Mouse (Mus musculus) MEL (cell line): ENCODE results near the gene Scamp4. TPM values are rescaled to one million over a fixed set of nuclear protein-coding genes. Genes with fewer than 3 reads are reported as not detected.
"Not testable (repeated sequence)": the region's sequence is repeated elsewhere in the genome, so short reads cannot be mapped to it uniquely, and the experiment has no call there.

Experiments
- DNase-seq: peaks from one replicate; pipeline ENCODE4 v3.0.0; 2011; ENCODE audit warnings: low read depth, low spot score
- H3K27ac ChIP-seq: 2 replicates; pipeline ENCODE4 v1.5.1; 2012; ENCODE audit warnings: low read depth, mild to moderate bottlenecking, control low read depth, low read length, moderate library complexity; ENCODE audit not compliant: control insufficient read depth
- H3K27me3 ChIP-seq, 2 experiments: fragments of 150-350 bp in 1 of 2; sonication (generic) in 1 of 2; 2 replicates each; pipeline ENCODE4 v1.6.1; 2012; ENCODE audit warnings: low read length in 2 of 2, mild to moderate bottlenecking in 2 of 2, improper control_type of control experiment in 1 of 2, moderate library complexity in 1 of 2; ENCODE audit not compliant: insufficient read depth in 2 of 2, control insufficient read depth in 1 of 2
- H3K36me3 ChIP-seq, 2 experiments: 2 replicates each; pipeline ENCODE4 v1.6.1; 2012 to 2014; ENCODE audit warnings: low read length in 2 of 2, improper control_type of control experiment in 1 of 2, inconsistent platforms in 1 of 2, mild to moderate bottlenecking in 1 of 2; ENCODE audit not compliant: insufficient read depth in 2 of 2, control insufficient read depth in 1 of 2
- H3K4me1 ChIP-seq, 2 experiments: fragments of 150-350 bp in 1 of 2; sonication (generic) in 1 of 2; 2 replicates each; pipeline ENCODE4 v1.6.1; 2012; ENCODE audit warnings: low read length in 2 of 2, improper control_type of control experiment in 1 of 2, mild to moderate bottlenecking in 1 of 2; ENCODE audit not compliant: insufficient read depth in 2 of 2, control insufficient read depth in 1 of 2
- H3K4me3 ChIP-seq, 2 experiments: fragments of 150-350 bp in 1 of 2; sonication (generic) in 1 of 2; 2 replicates each; pipeline ENCODE4 v1.5.1; 2012; ENCODE audit warnings: low read depth in 2 of 2, low read length in 2 of 2, mild to moderate bottlenecking in 2 of 2, moderate library complexity in 2 of 2, control low read depth in 1 of 2, improper control_type of control experiment in 1 of 2; ENCODE audit not compliant: control insufficient read depth in 1 of 2, insufficient read depth in 1 of 2
- H3K79me2 ChIP-seq: 2 replicates; pipeline ENCODE4 v1.6.1; 2012; ENCODE audit warnings: mild to moderate bottlenecking, low read length, moderate library complexity; ENCODE audit not compliant: control insufficient read depth, poor library complexity, insufficient read depth
- H3K9ac ChIP-seq: 2 replicates; pipeline ENCODE4 v1.6.1; 2012; ENCODE audit warnings: low read depth, mild to moderate bottlenecking, control low read depth, low read length, moderate library complexity; ENCODE audit not compliant: control insufficient read depth, poor library complexity, severe bottlenecking
- H3K9me3 ChIP-seq: fragments of 150-350 bp; sonication (generic); replicated peaks from 2 replicates; pipeline ENCODE4 v1.6.1; 2012; ENCODE audit warnings: mild to moderate bottlenecking, low read length, improper control_type of control experiment, moderate library complexity; ENCODE audit not compliant: insufficient read depth
- CHD1 ChIP-seq: IDR thresholded peaks from 2 replicates; pipeline ENCODE4 v1.6.1; 2012; ENCODE audit warnings: low read depth, mild to moderate bottlenecking, inconsistent platforms, low read length, improper control_type of control experiment
- ETS1 ChIP-seq: IDR thresholded peaks from 2 replicates; pipeline ENCODE4 v1.6.1; 2012; ENCODE audit warnings: low read depth, mild to moderate bottlenecking, inconsistent platforms, low read length, improper control_type of control experiment, moderate library complexity
- MAFK ChIP-seq: IDR thresholded peaks from 2 replicates; pipeline ENCODE4 v1.6.1; 2011; ENCODE audit warnings: low read depth, mild to moderate bottlenecking, low read length, improper control_type of control experiment, borderline replicate concordance
- MAX ChIP-seq: IDR thresholded peaks from 2 replicates; pipeline ENCODE4 v1.6.1; 2011; ENCODE audit warnings: low read length, improper control_type of control experiment
- MEF2A ChIP-seq: IDR thresholded peaks from 2 replicates; pipeline ENCODE4 v1.6.1; 2014; ENCODE audit warnings: low read depth, mild to moderate bottlenecking, inconsistent platforms, low read length, improper control_type of control experiment; ENCODE audit not compliant: poor library complexity, insufficient replicate concordance, severe bottlenecking; ENCODE audit errors: extremely low read depth
- MYC ChIP-seq: IDR thresholded peaks from 2 replicates; pipeline ENCODE4 v1.6.1; 2011; ENCODE audit warnings: low read depth, mild to moderate bottlenecking, low read length, improper control_type of control experiment, moderate library complexity
- NELFE ChIP-seq: IDR thresholded peaks from 2 replicates; pipeline ENCODE4 v1.6.1; 2011; ENCODE audit warnings: low read depth, low read length, improper control_type of control experiment
- NRF1 ChIP-seq: IDR thresholded peaks from 2 replicates; pipeline ENCODE4 v1.6.1; 2014; ENCODE audit warnings: low read depth, mild to moderate bottlenecking, inconsistent platforms, low read length, improper control_type of control experiment, moderate library complexity; ENCODE audit not compliant: poor library complexity, insufficient read depth, severe bottlenecking
- RAD21 ChIP-seq: IDR thresholded peaks from 2 replicates; pipeline ENCODE4 v1.6.1; 2011; ENCODE audit warnings: mild to moderate bottlenecking, low read depth, low read length, improper control_type of control experiment
- TCF12 ChIP-seq: IDR thresholded peaks from 2 replicates; pipeline ENCODE4 v1.6.1; 2014; ENCODE audit warnings: low read depth, mild to moderate bottlenecking, inconsistent platforms, low read length, improper control_type of control experiment, moderate library complexity
- ZMIZ1 ChIP-seq: IDR thresholded peaks from 2 replicates; pipeline ENCODE4 v1.6.1; 2012; ENCODE audit warnings: low read depth, mild to moderate bottlenecking, inconsistent platforms, low read length, improper control_type of control experiment, moderate library complexity
- polyA plus RNA-seq, 2 experiments: library from polyadenylated mRNA; stranded (reverse) in 1 of 2; unstranded in 1 of 2; fragments of >175 nt in 1 of 2; fragments of >200 nt in 1 of 2; gene quantifications; 2 replicates each; pipeline versions ENCODE4 v1.2.1 to v1.2.4; 2012; ENCODE audit warnings: low replicate concordance in 2 of 2, low read depth in 1 of 2; ENCODE audit not compliant: insufficient read length in 2 of 2, insufficient read depth in 1 of 2, missing spikeins in 1 of 2
- total RNA-seq: library from RNA; depleted of rRNA; stranded (reverse); fragments of 300-350 nt; gene quantifications from 2 replicates; pipeline ENCODE4 v1.2.3, GENCODE M21; 2012

The Scamp4 gene
- total and polyA plus RNA-seq, 3 experiments = 34.2 to 140 TPM; not detected in 1

- TF ChIP-seq TCF12 = no peak
- TF ChIP-seq MAX = no peak
- TF ChIP-seq ETS1 = no peak
- TF ChIP-seq NRF1 = no peak
- H3K27me3 ChIP-seq = no peaks in the 10 kb centered on the region
- H3K9ac ChIP-seq = no peak overlapping the region
- H3K9me3 ChIP-seq = no peaks in the 10 kb centered on the region
- DNase-seq = no peak
- H3K36me3 ChIP-seq = peaks cover 2 to 15% of the 10 kb centered on the region in 2 experiments; a peak in 3 of 4 replicates
- H3K27ac ChIP-seq = no peak overlapping the region
- H3K4me3 ChIP-seq = no peak overlapping the region
- peaks cover 8 to 17% of the 10 kb centered on the region in 2 experiments for H3K4me1 ChIP-seq
- H3K79me2 ChIP-seq = peaks cover 37% of the 10 kb centered on the region
Measured at GRCm38 (mm10) chr10:80604988-80605387, 2.3 kb downstream of the Scamp4 start.

GRCm38 (mm10) chr10:80605721-80606120, 3.0 kb downstream of the Scamp4 start, which contains the start of gene Gm49322:
Gene Gm49322 (plus strand): TSS chr10:80606021.
- not testable (repeated sequence) for H3K9ac ChIP-seq, H3K4me3 ChIP-seq, H3K9me3 ChIP-seq, H3K27ac ChIP-seq, H3K27me3 ChIP-seq, DNase-seq
- peaks cover 8 to 17% of the 10 kb centered on the region in 2 experiments for H3K4me1 ChIP-seq
- peaks cover 2 to 15% of the 10 kb centered on the region in 2 experiments; a peak in 3 of 4 replicates for H3K36me3 ChIP-seq
- H3K79me2 ChIP-seq = peaks cover 37% of the 10 kb centered on the region

- no peak overlapping the region for H3K9ac ChIP-seq
- H3K27me3 ChIP-seq = no peaks in the 10 kb centered on the region
- TF ChIP-seq TCF12 = no peak
- no peak for TF ChIP-seq MEF2A
- no peak for TF ChIP-seq MYC
- no peak for TF ChIP-seq MAFK
- TF ChIP-seq RAD21 = no peak
- no peak for TF ChIP-seq NELFE
- TF ChIP-seq ZMIZ1 = no peak
- no peak for TF ChIP-seq CHD1
- H3K4me1 ChIP-seq = peaks cover 8 to 17% of the 10 kb centered on the region in 2 experiments
- no peaks in the 10 kb centered on the region for H3K9me3 ChIP-seq
- DNase-seq = no peak
- no peak overlapping the region for H3K27ac ChIP-seq
- H3K79me2 ChIP-seq = peaks cover 37% of the 10 kb centered on the region
- H3K36me3 ChIP-seq = peaks cover 2 to 15% of the 10 kb centered on the region in 2 experiments; a peak in 3 of 4 replicates
- H3K4me3 ChIP-seq = no peak overlapping the region
Measured at GRCm38 (mm10) chr10:80606306-80606705, 3.6 kb downstream of the Scamp4 start.
